Mouse (Mus musculus): Measurements from ENCODE around the gene Cnpy4.

Cnpy4 gene

GRCm38 (mm10) chr5:138202086-138202485 lies 14.8 kb downstream of the Cnpy4 start:
- WGBS, result 97% methylated on average over 3 of the region's 3 CpGs

GRCm38 (mm10) chr5:138207253-138207652 lies 20.0 kb downstream of the Cnpy4 start:
- 71% methylated on average over 1 of the region's 1 CpGs for WGBS

GRCm38 (mm10) chr5:138207873-138208272 lies 20.6 kb downstream of the Cnpy4 start:
- WGBS, result 86% methylated on average over 4 of the region's 4 CpGs

GRCm38 (mm10) chr5:138216632-138217031 lies 29.3 kb downstream of the Cnpy4 start:
- 93% methylated on average over 13 of the region's 13 CpGs for WGBS

GRCm38 (mm10) chr5:138219864-138220263 lies 32.6 kb downstream of the Cnpy4 start:
- WGBS, result 71% methylated on average over 2 of the region's 2 CpGs

- 20% methylated on average over 4 of the region's 4 CpGs for WGBS
These were observed 34.8 kb downstream of the Cnpy4 start for GRCm38 (mm10) chr5:138222111-138222510.

GRCm38 (mm10) chr5:138223287-138223686 lies 36.0 kb downstream of the Cnpy4 start:
- WGBS, result 43% methylated on average over 3 of the region's 3 CpGs

- WGBS, result 72% methylated on average over 2 of the region's 2 CpGs
These were observed 38.4 kb downstream of the Cnpy4 start, which contains the start of gene Nxpe5 for GRCm38 (mm10) chr5:138225700-138226099. Gene Nxpe5 (plus strand): TSS chr5:138225898.

- 79% methylated on average over 4 of the region's 4 CpGs for WGBS
These were observed 39.2 kb downstream of the Cnpy4 start for GRCm38 (mm10) chr5:138226491-138226890.

GRCm38 (mm10) chr5:138227367-138227766 lies 40.1 kb downstream of the Cnpy4 start:
- 72% methylated on average over 2 of the region's 2 CpGs for WGBS

GRCm38 (mm10) chr5:138228026-138228425 lies 40.7 kb downstream of the Cnpy4 start:
- 48% methylated on average over 3 of the region's 3 CpGs for WGBS

GRCm38 (mm10) chr5:138229511-138229910 lies 42.2 kb downstream of the Cnpy4 start:
- WGBS, result 92% methylated on average over 3 of the region's 3 CpGs

GRCm38 (mm10) chr5:138233778-138234177 lies 46.5 kb downstream of the Cnpy4 start:
- 86% methylated on average over 2 of the region's 2 CpGs for WGBS

- WGBS, result 53% methylated on average over 2 of the region's 2 CpGs
These were observed 54.2 kb downstream of the Cnpy4 start for GRCm38 (mm10) chr5:138241511-138241910.
